Mouse (Mus musculus): ENCODE data around the gene Syt2.

Gene Syt2

DNA sequence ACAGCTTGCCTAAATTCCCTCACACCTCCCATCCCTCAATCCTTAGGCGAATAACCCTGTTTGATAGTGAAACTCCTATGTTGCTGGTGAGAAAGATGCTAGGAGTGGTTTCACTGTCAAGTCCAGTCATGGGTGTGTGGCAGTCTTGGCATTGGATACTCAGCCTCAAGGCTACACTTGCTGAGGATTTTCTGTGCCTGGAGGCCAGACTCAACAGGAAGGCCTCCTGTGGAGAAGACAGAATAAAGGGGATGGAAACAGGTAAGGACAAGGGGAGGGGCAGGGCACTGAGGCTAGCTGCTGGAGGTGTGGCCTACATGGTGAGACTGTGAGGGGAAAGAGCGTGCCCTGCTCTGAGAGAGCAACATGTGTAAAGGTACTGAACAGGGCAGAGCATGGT is 60.1 kb downstream of the Syt2 start:
- no peak for DNase-seq

DNA sequence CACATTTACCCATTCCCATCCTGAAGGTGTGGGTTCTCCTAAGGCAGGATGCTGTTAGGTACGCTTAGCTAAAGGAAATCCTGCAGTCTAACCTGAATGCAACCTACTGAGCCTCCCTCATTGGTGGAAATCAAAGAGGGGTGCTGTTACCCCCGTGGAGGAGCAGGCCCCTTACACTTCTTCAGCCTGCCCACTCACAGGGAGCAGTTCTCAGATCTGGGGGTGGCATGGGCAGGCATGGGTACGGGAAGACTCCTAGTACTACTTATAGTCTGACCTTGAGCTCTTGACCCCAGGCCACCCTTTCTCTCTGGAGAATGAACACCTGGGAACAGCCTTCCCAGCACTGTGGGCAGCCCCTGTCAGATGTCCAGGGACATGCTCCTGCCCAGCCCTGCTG is 61.0 kb downstream of the Syt2 start:
- DNase-seq: no peak

DNA sequence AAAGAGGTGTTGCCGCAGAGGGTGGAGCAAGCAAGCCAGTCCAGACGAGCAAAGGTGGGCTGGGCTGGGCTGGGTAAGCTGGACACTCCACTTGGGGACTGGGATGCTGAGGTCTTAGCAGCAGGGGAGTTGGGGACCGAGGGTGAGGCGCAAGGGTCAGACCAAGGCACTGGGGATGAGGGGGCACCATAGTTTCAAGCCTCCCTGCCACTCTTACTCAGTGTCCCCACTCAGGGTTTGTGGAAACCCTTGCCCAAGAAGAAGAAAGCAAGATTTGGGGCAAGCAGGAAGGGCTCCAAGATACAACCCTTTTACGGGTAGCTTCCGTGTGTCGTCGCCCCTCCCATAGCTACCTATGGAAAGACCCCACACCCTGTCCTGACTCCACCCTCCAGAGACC is 61.8 kb downstream of the Syt2 start:
- DNase-seq: no peak

DNA sequence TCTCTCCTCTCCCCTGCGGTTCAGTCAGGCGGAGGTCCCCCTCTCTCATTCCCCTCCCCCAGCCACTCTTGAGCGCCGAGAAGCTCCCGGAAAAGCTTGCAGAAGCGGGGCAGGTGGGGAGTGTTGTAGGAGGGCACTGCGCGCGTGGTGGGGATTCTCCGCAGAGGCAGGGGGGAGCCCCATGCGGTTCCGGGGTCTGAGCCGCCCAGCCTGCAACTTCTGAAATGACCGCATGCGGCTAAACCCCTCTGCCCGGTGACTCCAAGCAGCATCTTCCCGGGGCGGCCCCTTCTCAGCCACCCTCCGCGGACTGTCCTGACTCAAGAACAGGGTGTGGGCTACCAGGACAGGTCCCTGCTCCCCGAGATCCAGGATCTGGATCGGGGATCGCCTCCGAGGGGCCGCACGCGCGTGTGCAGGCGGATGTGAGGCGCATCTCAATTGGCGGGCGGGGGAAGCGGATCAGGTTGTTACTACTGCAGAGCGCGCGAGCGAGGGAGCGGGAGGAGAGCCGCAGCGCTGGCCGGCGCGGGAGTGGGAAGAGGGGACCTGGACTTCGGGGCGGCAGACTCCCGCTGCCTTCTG is 62.4 kb downstream of the Syt2 start:
- peak; percentile 82 for DNase-seq

DNA sequence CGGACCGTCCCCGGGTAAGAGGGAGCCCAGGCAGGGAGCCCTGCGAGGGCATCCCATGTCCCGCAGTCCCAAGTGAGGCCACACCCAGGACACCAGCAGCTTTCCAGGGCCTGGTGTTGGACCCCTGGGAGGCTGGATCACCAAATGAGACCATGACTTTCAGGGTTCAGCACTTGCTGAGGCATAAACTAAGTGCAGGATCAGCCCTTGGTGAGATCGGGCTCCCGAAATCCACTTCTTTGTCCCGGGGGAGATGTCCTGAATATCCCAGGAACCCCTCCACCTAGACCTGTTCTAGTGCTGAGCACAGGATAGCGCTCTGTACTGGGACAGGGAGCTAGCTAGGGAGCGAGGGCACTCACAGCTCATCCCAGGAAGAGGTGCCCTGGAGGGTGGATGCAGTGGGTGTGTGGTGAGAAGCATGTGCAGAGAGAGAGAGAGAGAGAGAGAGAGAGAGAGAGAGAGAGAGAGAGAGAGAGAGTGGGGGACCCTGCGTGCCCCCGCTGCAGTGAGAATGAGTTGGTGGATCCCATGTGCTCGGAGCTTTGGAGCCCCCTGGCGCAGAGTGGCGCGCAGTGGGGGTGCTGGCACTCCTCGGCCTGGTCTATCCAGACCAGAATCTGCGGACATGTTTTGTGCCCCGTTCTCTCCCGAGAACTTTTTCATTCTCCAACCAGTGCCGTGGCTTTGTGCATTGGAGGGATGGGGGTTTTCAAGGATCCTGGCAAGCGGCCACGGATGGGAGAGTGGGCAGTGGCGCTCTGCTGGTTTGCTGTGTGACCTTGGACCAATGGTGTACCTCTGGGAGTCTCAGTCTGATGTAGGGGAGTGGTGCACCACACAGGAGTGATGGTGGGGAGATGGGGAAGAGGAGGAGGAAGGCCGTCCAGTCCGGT is 63.2 kb downstream of the Syt2 start:
- DNase-seq: no peak

DNA sequence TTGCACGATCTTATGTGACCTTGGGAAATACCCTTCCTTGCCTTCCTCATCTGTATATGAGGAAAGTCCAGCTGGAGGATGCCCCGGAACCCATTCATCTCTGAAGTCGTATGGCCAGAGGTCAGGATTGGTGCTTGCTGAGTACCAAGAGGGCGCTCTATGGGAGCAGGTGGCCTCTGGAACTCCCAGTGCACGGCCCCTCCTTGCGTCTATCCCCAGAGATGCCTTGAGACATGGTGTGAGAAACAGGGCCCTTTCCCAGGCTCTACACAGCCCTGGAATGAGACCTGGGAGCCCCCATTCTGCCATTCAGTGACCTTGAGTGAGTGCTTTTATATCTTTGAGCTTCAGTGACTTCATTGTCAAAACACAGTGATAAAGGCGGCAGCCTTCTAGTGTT is 64.6 kb downstream of the Syt2 start:
- no peak for DNase-seq

DNA sequence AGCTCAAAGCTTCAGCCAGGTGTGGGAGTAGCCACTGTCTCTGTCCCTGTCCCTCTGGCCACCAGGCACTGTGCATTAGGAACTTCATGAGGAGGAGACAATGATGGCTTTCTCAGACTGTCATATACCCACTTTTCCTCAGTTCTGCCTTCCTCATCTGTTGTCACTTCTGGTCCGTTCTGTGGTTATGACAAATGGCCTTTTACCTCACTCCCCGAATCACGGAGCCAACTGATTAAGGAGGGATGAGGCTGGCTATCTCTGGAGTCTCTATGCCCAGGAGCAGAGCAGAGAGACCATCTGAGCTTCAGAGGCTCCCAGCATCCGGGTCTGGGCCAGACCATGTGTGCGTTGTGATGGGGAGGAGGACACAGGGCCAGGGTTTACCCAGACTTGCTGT is 65.2 kb downstream of the Syt2 start:
- DNase-seq: no peak

DNA sequence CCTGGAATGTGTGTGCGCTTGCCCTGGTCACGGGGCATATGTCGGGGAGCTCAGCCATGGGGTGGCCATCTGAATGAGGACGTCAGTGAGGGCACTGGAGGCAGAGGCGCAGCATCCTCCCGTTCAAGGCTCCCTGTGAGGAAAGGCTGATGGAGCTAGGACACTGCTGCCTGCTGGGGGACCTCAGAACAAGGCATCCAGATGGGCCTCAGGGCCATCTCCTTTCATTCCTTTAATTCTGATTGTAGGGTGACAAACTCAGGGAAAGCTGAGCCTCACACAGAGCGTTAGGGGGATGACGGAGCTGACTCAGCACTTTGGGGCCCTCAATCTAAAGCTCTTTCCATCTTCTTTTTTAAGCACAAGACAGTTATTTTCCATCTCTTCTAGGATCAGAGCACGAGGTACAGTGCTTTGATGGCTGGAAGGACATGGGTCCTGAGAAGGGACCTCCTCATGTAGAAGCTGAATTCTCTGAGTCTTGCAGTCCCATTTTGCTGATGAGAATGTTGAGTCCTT is 66.4 kb downstream of the Syt2 start:
- DNase-seq: no peak

DNA sequence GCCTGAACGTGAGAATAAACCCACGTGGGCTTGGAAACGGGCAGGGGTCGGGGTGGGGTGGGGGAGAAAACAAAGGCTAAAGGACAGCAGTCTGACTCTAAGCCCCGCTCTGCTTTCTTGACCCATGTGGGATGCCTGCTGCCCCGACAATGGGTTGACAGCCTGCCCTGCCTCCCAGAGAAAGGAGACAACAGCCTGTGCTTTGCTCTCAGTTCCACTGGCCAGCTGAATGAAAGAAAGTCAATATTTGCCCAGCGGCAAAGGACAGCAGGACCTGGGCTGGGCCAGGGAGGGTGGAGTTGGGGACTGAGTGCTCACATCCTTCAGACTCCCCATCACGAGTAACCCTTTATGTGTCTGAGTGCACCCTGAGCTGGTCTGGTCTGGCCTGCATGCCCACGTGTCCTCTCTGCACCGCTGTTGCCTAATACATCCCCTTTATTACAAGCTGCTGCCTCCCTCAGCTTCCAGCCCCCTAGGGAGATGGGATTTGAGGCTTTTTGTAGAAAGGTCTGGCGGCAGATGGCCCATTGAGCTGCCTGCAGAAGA is 67.0 kb downstream of the Syt2 start:
- peak; percentile 69 for DNase-seq

DNA sequence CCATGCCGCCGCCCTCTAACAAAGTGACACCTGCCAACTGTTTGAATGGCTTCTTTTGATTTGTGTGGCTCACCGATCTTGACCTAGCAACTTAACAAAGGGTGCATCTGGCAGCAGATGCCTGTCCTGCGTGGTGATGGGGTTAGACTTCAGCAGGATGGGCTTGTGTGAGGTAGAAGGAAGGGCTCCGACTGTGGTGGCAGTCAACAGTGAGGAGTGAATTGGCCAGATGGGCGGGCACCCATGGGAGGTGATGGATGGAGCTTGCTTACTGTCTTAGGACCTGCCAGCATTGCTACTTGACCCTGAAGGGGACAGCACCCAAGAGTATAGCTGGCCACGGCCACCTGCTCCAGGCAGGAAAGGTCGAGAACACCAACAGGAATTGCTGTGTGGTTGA is 67.7 kb downstream of the Syt2 start:
- no peak for DNase-seq

DNA sequence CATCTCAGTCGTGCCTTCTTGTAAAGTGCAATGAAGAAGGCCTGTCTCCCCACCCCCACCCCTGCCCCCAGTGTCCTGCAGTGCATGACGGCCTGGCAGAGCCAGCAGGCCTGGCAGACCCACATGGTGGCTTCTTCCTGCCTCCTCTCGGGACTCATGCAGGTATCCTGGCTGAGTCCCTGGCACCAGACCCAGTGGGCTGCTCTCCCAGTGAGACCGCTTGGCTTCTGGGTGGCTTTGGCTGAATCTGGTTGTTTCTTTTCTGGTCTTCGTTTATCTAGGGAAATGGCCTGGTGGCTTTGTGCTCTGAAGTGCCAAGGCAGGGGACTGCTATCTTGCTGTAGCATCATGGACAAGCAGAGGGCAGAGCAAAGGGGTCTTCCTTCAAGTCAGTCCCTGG is 68.6 kb downstream of the Syt2 start:
- no peak for DNase-seq

DNA sequence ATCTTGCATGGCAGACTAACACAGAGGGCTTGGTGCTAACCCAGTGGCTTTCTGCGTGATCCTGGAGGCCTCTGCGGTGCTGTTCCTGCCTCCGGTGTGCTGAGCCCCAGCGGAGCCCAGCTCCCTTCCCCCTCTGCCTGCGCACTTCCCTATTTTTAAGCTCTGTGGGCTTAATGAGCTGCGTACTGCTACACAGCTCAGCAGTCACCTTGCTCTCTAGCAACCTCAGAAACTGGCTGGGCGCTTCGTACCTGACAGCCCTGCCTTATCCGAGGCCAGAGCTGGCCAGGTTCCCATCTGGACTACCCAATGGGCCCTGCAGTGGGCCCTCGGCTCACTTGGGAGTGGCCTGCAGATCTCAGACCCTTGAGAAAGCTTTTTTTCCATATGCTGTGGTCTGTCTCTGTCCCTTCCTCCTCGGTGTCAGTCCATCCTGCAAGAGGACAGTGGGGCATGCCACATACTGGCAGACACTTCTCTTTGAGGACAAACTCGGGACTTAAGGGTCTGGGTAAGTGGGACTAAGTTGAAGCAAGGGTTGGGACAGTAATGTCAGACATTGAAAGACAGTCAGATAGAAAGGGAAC is 73.3 kb downstream of the Syt2 start:
- DNase-seq: no peak

DNA sequence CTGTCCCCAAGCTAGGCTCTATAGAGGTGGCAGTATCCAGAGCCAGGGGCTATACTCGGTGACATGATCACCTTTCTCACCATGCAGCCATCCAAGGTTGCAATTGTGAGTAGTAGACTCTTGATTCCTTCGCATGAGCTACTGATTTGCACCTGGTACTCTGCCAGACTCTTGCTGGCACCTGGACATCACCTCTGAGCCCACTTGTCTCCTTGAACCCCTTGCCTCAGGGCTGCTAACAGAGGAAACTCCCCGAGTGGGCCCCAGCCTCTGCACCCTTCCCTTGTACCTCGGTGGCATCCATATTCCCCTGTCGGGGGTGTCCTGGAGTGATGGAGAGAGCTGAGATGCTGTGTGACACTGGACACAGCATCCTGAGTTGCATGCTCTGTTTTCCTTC is 75.0 kb downstream of the Syt2 start:
- no peak for DNase-seq

DNA sequence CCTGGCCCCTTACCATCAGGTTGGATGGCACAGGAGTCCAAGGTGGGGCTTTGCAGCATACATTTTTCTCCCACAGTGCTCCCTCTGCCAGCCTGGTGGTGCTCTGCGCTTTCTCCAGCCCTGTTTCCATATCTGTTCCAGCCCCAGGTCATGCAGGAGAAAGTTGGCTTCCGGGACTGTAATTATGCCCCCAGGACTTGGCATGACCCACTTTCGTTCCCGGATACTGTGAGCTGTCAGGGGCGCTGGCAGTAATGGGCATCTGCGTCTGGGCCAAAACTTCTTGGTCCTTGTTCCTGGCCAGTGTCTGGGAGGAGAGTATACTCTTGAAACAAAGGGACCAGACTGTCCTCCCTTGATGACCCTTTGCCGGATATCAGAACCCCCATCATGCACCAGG is 76.4 kb downstream of the Syt2 start:
- DNase-seq: no peak

DNA sequence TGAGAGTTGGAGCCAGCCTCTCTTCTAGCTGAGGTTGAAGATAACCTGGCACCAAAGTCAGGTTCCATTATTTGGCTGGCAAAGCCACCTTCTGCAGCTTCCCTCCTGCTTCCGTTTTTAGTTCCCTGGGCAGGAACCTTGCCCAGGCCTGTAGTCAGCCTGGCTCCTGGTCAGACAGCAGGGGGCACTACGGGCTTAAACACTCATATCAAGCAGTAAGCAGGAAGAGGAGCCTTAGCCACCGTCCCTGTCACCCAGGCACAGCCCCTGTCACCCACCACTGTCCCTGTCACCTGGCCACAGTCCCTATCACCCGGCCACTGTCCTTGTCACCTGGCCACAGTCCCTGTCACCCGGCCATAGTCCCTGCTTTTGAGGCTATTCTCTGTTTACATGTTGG is 78.8 kb downstream of the Syt2 start:
- no peak for DNase-seq

DNA sequence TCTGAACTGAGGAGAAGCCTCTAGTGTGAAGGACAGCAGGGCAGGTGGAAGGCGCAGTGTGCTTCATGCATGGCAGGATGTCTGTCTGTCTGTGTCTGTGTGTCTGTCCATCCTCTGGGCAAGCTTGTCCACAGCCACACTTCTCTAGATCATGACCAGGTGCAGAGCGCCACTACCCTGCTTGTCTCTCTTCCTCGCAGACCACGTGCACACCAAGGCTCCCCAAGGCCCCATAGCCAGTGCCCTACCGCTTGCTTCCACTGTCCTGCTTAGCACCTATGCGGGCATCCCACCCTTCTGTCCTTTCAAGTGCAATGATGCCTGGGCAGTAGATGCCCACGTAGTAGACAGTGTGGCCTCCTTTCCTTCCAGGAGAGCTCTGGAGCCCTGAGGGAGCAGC is 80.0 kb downstream of the Syt2 start:
- no peak for DNase-seq

DNA sequence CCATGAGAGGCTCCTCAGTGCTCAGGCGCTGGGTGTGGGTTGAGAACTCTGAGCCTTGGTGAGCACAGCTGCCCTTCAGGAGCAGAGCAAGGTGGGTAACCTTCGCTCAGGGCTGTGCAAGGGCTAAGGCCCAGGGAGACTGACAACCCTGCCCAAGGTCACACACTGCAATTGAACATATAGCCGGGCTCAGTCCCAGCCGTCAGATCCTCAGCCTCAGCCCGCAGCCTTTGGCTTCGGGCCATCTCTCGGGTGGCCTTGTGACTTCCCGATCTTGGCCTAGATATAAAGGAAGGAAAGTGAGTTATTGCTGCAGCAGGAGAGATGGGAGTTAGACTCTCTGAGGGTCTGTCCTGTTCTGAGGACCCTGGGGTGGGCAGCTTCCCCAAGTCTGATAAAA is 80.8 kb downstream of the Syt2 start:
- DNase-seq: no peak

DNA sequence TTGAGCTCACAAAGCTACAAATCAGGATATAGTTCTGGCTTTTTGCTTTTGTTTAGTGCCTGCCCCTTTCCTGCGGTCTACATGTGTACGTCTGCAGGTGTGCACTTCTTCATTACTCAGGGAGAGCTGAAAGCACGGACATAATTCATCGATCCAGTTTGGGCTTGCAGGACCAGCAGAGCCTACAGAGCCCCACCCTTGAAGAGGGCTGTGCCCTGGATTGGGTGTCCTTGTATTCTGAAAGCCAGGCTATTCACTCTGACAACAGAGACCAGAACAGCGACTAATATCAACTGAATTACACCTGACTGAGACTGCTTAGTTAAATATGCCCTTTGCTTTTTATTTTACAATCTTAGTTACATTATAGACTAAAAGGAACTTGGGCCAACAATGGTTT is 87.2 kb downstream of the Syt2 start:
- no peak for DNase-seq

DNA sequence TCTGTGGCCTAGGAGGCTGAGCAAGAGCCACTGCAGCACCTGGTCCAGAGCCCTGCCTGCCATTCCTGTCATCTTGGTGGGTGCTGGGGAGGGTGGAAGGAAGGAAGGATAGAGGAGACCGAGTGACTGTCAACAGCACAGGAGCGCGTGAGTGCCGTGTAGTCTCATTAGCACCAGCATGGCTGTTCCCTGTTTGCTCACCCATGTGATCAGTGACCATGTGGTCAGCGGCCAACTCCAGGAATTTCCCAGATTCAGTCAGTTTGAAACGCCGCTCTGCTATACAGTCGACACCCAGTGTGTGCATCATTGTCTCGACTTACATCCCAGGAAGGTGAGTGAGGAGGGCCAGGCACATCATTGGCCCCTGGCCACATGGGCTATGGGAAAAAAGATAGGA is 91.0 kb downstream of the Syt2 start:
- DNase-seq: no peak

DNA sequence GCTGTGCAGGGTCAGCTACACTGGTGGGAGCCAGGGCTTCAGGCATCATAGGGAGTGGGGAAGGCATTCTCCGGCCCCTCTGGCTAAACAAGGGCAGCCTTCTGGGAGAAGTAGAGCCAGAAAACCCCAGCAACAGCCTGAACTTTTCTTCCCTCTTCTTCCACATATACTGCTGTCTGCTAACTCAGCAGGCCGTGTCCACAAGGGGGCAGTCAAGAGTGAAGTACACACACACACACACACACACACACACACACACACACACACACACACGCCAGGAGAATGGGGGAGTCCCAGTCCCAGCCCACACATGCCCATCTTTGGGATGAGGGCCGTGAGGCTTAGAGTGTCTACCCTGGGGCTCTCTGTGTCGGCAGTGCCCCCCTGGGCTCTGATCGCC is 95.0 kb downstream of the Syt2 start:
- DNase-seq: no peak

DNA sequence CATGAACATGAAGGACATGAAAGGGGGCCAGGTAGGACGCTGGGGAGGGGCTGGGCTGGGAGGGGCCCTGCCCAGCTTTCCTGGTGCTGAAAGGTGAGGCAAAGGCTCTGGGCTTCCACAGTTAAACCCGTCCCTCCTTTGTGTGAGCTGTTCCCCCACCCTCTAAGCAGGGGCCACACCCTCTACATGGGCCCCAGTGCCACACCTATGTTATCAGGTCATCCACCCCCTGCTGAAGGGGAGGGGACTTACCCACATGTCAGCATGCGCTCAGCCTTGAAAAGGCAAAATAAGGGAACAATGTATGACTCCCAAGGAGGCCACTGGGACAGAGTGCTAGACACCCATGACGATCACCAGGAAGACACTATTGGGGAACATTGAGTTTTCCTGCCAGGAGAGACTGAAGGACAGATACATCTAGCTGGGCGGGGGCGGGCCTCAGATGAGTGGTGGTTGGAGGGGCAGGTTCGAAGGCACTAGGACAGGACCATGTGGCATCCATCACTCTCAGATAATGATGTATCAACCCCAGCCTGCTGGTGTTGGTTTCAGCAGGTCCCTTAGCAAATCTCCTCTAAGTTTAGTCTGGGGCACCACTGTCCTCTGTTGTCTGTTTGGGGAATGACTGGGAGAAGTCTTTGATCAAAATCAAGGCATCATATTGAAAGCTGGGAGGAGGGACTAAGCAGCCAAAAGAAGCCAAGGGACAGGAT is 95.6 kb downstream of the Syt2 start:
- no peak for DNase-seq

DNA sequence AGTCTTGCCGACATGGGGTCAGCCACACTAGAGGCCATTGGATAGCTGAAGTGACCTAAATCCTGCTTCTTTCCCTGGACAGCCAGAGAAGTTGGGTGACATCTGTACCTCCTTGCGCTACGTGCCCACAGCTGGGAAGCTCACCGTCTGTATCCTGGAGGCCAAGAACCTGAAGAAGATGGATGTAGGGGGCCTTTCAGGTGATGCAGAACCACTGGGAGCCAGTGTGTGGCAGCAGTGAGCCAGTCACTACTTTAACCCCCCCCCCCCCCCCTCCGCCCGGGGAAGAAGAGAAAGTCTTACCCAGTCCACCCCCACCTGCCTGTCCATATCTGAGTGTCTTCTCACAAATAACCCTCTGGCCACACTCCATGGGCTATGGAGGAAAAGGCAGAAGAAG is 99.2 kb downstream of the Syt2 start:
- DNase-seq: peak; percentile 30
